Mouse (Mus musculus): Measurements from ENCODE around the gene Fkbp6.

The Fkbp6 gene

GRCm38 (mm10) chr5:135349862-135350261 is at the start of gene Fkbp6:
Gene Fkbp6, minus strand, starts transcription at chr5:135350044.
- peak; percentile 78 for DNase-seq (ENCODE audit: low read depth, low spot score)

- no peak for DNase-seq (ENCODE audit: low read depth, low spot score)
These were observed 49.5 kb upstream of the Fkbp6 start for GRCm38 (mm10) chr5:135399382-135399781.

DNA sequence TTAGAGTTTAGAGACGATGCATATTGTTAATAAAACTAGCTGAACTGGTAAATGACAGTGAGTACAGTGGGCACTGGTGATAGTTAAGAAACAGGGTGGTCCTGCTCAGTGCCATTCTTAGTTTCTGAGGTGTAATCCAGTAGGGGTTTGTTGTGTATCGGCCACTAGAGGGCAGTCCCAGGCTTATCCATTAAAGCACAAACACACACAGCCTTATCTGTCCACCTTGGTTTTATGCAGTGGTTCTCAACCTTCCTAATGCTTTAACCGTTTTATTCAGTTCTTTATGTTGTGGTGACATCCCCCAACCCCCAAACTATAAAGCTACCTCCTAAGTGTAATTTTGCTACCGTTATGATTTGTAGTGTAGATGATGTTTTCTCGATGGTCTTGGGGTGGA is 46.0 kb upstream of the Fkbp6 start:
- DNase-seq (ENCODE audit: low read depth, low spot score) = peak; percentile 77

DNA sequence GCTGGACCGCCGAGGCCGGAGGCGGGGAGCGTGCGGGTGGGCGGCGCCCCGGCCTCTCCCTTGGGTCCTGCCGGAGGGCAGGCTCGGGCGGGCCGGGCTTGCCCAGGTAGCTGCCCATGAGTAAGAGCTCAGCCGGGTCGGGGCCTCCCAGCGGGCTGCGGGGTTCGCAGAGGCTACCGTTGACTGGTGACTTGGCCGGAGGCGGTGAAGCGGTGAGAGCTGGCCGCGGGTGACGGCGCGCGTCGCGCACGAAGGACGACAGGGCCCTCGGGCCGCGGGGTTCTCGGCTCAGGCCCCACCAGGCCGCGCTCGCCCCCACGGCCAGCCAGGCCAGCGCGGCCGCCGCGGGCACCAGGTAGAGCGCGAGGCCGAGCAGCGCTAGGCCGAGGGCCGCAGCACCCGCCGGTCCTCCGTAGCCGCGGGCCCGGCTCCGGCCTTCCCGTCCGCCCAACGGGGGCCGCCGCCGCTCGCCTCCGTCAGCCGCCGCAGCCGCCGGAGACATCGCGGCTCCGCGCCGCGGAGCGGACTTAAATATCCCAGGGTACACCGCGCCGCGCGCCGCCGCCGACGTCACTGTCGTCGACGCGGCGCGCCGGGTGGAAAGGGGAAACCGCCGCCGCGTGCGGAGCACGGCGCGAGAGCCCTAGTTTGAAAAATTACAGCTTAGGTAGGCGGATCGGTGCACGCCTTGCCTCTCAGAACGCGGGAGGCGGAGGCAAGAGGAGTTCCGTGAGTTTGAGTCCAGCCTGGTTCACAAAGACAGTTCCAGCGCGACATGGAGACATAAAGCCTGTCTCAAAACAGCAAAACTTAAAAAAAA is 44.4 kb upstream of the Fkbp6 start, which contains the start of gene Pom121:
TSS of gene Pom121 (minus strand) at position 543 of the 820 bp plus-strand sequence.
- peak; percentile 75 for DNase-seq (ENCODE audit: low read depth, low spot score)

DNA sequence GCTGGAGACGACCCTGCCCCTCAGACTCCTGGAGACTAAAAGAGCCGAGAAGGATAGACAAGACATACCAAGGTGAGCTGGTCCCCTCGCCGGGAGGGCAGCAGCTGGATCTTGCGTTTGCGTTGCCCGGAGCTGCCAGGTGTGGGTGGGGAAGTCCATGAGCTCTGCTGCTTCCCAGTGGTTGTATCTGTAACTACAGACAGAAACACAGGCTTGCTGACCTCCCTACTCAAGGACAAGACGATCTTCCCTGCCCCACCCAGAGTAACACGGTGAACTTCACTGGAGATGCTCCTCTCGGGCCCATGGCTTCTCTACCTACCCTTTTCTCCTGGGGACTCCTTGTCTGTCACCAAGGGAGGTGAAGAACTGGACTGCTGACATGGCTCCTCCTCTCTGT is 33.9 kb upstream of the Fkbp6 start:
- peak; percentile 51 for DNase-seq (ENCODE audit: low read depth, low spot score)

- DNase-seq (ENCODE audit: low read depth, low spot score) = no peak
These were observed 32.9 kb upstream of the Fkbp6 start for GRCm38 (mm10) chr5:135382746-135383145.

DNA sequence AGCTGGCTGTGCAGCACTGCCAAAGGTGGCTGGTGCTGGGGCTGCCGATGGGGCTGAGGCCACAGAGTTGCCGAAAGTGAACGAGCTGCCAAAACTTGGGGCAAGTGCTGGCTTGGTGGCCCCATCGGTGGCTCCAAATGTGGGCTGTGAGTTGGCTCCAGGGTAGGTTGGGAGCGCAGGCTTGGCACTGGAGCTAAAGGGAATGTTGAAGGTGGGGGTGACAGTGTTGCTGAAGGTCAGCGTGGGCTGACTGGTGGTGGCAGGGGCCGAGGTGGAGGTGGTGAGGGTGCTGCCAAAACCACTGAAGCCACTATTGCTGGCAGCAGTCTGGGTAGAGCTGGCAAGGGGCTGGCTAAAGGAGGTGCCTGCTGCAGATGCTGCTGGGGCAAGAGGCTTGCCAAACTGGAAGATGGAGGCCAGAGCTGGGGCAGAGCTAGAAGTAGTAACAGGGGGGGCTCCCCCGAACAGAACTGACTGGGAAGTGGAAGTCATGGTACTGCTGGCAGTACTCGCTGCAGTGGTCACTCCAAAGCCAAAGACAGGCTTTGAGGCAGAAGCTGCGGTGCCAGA is 31.6 kb upstream of the Fkbp6 start:
- no peak for DNase-seq (ENCODE audit: low read depth, low spot score)

DNA sequence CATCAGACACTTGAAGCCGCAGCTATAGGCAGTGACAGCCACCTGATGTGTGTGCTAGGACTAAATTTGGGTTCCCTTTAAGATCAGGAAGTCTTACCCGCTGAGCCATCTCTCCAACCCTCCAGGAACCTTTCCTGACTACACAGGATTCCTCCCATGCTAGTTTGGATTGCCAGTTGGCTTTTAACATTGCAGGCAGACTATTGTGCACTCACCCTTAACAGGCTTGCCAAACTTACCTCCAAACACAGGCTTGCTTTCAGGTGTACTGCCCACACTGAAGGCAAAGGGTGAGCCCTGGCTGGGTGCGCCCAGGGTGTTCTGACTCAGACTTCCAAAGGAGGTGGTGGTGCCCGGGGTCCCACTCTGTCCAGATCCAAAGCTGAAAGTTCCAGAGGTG is 30.8 kb upstream of the Fkbp6 start:
- no peak for DNase-seq (ENCODE audit: low read depth, low spot score)

- no peak for DNase-seq (ENCODE audit: low read depth, low spot score)
These were observed 26.5 kb upstream of the Fkbp6 start for GRCm38 (mm10) chr5:135376341-135376740.

- DNase-seq (ENCODE audit: low read depth, low spot score) = no peak
These were observed 25.3 kb upstream of the Fkbp6 start for GRCm38 (mm10) chr5:135375167-135375566.

GRCm38 (mm10) chr5:135373601-135374000 is 23.8 kb upstream of the Fkbp6 start:
- peak; percentile 70 for DNase-seq (ENCODE audit: low read depth, low spot score)

GRCm38 (mm10) chr5:135371195-135371594 is 21.4 kb upstream of the Fkbp6 start:
- no peak for DNase-seq (ENCODE audit: low read depth, low spot score)

GRCm38 (mm10) chr5:135369787-135370654 is 20.2 kb upstream of the Fkbp6 start, which contains the start of gene Nsun5:
Gene Nsun5, plus strand, starts transcription at chr5:135369953.
- peak; percentile 97 for DNase-seq (ENCODE audit: low read depth, low spot score)

DNA sequence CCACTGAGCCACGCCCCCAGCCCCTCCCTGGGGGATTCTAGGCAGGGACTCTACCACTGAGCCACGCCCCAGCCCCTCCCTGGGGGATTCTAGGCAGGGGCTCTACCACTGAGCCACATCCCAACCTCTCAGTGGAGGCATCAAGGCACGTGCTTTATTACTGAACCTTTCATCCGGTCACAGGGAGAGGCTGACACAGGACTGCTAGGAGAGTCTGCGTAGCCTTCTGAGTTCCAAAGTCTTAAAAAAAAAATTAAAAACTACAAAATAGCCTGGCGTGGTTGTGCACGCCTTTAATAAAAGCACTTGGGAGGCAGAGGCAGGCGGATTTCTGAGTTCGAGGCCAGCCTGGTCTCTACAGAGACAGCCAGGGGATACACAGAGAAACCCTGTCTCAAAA is 19.4 kb upstream of the Fkbp6 start:
- DNase-seq (ENCODE audit: low read depth, low spot score) = peak; percentile 84

DNA sequence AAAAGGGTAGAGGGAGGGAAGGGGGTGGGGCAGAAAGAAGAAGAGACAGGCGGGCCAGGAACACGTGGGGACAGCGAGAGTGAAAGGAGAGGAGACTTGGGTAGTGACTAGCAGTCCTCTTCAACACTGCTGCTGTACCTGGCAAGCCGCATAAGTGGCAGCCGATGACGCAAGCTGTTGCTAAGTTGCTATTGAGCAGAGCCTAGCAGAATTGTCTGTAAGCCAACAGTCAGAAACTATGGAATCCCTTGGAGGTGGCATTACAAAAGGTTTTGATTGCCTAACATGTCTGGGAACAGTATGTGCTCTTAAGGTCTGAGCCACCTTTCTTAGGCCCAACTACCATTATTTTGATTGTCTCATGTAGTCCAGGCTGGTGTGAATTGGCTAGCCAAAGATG is 18.5 kb upstream of the Fkbp6 start:
- DNase-seq (ENCODE audit: low read depth, low spot score) = peak; percentile 42

DNA sequence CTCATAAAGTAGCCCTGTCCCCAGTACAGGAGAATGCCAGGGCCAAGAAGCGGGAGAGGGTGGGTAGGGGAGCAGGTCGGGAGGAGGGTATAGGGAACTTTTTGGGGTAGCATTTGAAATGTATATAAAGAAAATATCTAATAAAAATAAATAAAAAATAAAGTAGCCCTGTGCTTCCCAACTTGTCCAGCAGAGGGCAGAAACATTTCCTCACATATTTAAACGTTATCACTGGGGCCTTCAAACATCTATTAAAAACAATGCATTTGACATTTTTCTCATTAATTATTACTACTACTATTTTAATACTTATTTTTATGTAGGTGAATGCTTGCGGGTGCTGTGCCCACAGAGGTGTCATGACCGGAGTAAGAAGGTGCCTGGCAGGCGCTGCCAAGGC is 18.0 kb upstream of the Fkbp6 start:
- peak; percentile 11 for DNase-seq (ENCODE audit: low read depth, low spot score)

DNA sequence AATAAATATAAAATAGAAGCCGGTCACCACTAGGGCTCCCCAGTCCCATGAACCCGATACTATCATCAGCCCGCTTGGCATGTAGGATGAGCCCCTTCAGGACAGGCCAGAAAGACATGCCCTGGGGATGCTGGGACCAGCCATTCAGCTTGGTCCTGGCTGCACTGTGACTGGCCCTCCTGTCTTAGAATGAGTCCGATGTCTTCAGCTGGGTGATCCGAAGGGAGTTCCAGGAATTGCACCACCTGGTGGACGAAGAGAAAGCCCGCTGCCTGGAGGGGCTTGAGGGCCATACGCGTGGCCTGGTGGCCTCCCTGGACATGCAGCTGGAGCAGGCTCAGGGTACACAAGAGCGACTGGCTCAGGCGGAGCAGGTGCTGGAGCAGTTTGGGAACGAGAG is 13.7 kb upstream of the Fkbp6 start:
- peak; percentile 82 for DNase-seq (ENCODE audit: low read depth, low spot score)

GRCm38 (mm10) chr5:135362572-135362971 is 12.7 kb upstream of the Fkbp6 start:
- no peak for DNase-seq (ENCODE audit: low read depth, low spot score)

DNA sequence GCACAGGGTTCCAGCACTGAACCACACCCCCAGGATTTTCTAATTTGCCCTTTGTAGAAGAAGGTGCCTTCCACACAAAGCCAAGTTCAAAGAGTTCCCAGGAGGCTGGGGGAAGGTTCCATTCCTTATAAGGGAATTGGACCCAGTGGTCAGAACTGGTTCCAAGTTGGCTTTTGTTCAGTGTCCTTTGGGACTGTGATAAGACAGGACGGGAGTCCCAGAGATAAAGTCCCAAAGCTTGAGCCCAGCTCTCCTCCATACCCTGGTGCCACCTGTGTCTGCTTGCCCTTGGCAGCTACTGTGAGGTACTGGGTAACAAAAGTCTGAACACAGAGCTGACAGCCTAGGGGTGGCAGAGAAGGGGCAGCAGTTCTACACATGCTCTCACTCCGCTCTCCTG is 9.9 kb upstream of the Fkbp6 start:
- peak; percentile 41 for DNase-seq (ENCODE audit: low read depth, low spot score)

- peak; percentile 32 for DNase-seq (ENCODE audit: low read depth, low spot score)
These were observed 7.7 kb upstream of the Fkbp6 start for GRCm38 (mm10) chr5:135357556-135357955.

DNA sequence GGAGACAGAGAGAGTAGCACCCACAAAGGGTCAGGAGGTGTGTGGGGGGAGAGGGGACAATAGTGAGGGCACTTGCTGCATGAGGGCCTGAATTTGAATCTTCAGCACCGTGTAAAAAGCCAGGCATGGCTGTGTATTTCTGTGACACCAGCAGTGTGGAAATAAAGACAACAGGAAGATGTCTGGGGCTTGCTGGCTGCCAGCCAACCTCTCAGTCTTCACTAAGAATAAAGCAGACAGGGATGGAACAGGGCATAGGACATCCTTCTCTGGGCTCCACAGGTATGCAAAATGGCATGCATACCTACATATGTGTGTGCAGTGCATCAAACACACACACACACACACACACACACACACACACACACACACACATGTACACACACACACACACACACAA is 6.2 kb upstream of the Fkbp6 start:
- no peak for DNase-seq (ENCODE audit: low read depth, low spot score)

DNA sequence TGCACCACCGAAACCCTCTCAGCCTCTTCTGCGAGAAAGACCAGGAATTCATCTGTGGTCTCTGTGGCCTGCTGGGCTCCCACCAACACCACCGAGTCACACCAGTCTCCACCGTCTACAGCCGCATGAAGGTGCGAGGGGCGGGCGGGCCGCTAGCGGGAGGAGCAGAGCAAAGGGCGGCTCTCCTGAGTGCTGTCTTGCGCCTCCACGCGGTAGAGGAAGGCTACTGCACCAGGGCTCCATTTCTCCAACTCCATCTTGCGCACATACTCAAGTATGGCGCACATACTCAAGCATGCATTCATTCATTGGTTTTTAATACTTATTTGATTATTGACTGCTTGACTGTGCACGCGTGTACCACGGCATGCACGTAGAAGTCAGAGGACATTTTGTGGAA is 3.7 kb upstream of the Fkbp6 start:
- DNase-seq (ENCODE audit: low read depth, low spot score) = peak; percentile 89
